Mouse (Mus musculus) midbrain, embryonic 10.5 days (tissue): ENCODE measurements at regions not wholly inside any gene's neighbourhood (a gene's known extent, or its start where the extent isn't known, plus 50 kb on each side); places are given as distances from the start of the nearest gene placed in this dataset.
"Not testable (repeated sequence)": the region's sequence is repeated elsewhere in the genome, so short reads cannot be mapped to it uniquely, and the experiment has no call there.

Experiments
- DNase-seq: peaks from one replicate; pipeline ENCODE4 v3.0.0-alpha.2; 2017; ENCODE audit warnings: low spot score
- H3K27ac ChIP-seq: fragments of 300-500 bp; sonication (generic); replicated peaks from 2 replicates; pipeline ENCODE4 v1.5.1; 2016; ENCODE audit warnings: mild to moderate bottlenecking
- H3K27me3 ChIP-seq: fragments of 300-500 bp; sonication (generic); 2 replicates; pipeline ENCODE4 v1.6.1; 2016; ENCODE audit warnings: low read depth, mild to moderate bottlenecking; ENCODE audit not compliant: poor library complexity, severe bottlenecking
- H3K36me3 ChIP-seq: fragments of 300-500 bp; sonication (generic); 2 replicates; pipeline ENCODE4 v1.6.1; 2016; ENCODE audit warnings: mild to moderate bottlenecking, moderate library complexity
- H3K4me1 ChIP-seq: fragments of 300-500 bp; sonication (generic); 2 replicates; pipeline ENCODE4 v1.6.1; 2016
- H3K4me3 ChIP-seq: fragments of 300-500 bp; sonication (generic); 2 replicates; pipeline ENCODE4 v1.5.1; 2016; ENCODE audit warnings: mild to moderate bottlenecking, moderate library complexity
- H3K9me3 ChIP-seq: fragments of 300-500 bp; sonication (generic); replicated peaks from 2 replicates; pipeline ENCODE4 v1.6.1; 2016; ENCODE audit warnings: mild to moderate bottlenecking
- WGBS: fragments of 180-500 bp; shearing (Covaris S2); methylation state at CpG from one replicate; pipeline ENCODE4 v1.1.7; 2016; 5-methylcytosine and 5-hydroxymethylcytosine counted together

DNA sequence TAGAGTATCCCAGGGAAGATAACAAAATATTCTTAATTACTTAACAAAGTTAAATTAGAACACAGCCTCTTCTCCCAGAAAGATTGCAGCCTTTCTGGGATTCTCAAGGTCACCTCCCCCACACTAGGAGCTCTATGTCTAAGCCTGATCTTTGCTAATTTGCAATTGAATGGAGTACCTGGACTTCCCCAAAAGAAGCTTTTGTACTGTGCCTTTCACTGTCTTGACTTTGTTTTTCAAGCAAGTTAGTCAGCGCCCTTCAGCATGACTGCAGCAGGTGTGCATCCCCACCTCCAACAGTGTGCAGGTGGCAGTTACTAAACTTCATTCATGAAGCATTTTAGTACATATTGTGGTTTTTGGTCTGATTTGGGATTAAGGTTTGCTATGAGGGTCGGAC lies 185.4 kb upstream of the Phyhipl start:
- H3K4me3 ChIP-seq, H3K27ac ChIP-seq, H3K27me3 ChIP-seq, DNase-seq, H3K36me3 ChIP-seq, H3K4me1 ChIP-seq: not testable (repeated sequence)
- peaks cover 20% of the 10 kb centered on the region; the same call in 1 of the 2 replicates for H3K9me3 ChIP-seq
- 88% methylated on average over 2 of the region's 2 CpGs for WGBS

GRCm38 (mm10) chr10:70838147-70838546 lies 182.4 kb upstream of the Phyhipl start:
- 86% methylated on average over 4 of the region's 4 CpGs for WGBS
- Histone ChIP-seq H3K27ac (no peak overlapping the region), H3K36me3 (no peaks in the 10 kb centered on the region), H3K4me3 (no peak overlapping the region), H3K9me3 (peaks cover 30% of the 10 kb centered on the region; the same call in 1 of the 2 replicates), H3K27me3 (no peaks in the 10 kb centered on the region), H3K4me1 (no peaks in the 10 kb centered on the region)
- no peak for DNase-seq

DNA sequence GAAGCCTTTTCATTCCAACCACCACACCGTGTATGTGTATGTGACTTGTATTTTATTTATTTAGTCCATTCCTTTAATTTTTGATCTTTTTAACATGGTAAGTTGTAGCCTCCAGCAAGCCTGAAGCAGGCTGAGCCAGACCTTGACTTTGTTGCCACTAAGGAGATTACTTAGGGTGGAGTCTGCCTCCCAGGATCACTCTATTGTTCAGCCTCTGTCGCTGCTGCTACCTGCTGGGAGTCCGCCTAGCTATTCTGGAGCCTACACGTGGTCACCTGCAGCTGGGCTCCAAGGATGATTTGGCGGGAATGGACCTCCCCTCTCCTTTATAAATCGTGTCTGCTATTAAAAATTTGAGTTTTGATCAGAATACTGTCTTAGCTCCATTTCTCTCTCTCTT lies 181.6 kb upstream of the Phyhipl start:
- H3K4me1 ChIP-seq, result peaks cover 3% of the 10 kb centered on the region; the same call in 1 of the 2 replicates
- 86% methylated on average over 6 of the region's 6 CpGs for WGBS
- no peak for DNase-seq
- no peak overlapping the region for H3K27ac ChIP-seq
- no peaks in the 10 kb centered on the region for H3K27me3 ChIP-seq
- peaks cover 30% of the 10 kb centered on the region; the same call in 1 of the 2 replicates for H3K9me3 ChIP-seq
- no peaks in the 10 kb centered on the region for H3K36me3 ChIP-seq
- no peak overlapping the region for H3K4me3 ChIP-seq

GRCm38 (mm10) chr10:70832616-70833015 lies 176.9 kb upstream of the Phyhipl start:
- 47% methylated on average over 4 of the region's 4 CpGs for WGBS
- Histone ChIP-seq H3K27me3 (peaks cover 6% of the 10 kb centered on the region; the same call in 1 of the 2 replicates), H3K4me1 (peaks cover 17% of the 10 kb centered on the region), H3K4me3 (no peak overlapping the region), H3K9me3 (peaks cover 18% of the 10 kb centered on the region), H3K27ac (no peak overlapping the region), H3K36me3 (no peaks in the 10 kb centered on the region)
- DNase-seq, result no peak

- DNase-seq, result peak; percentile 77
- H3K36me3 ChIP-seq, result no peaks in the 10 kb centered on the region
- peaks cover 17% of the 10 kb centered on the region for H3K4me1 ChIP-seq
- WGBS, result 18% methylated on average over 4 of the region's 4 CpGs
- H3K4me3 ChIP-seq, result no peak overlapping the region
- peaks cover 5% of the 10 kb centered on the region; the same call in 1 of the 2 replicates for H3K9me3 ChIP-seq
- H3K27me3 ChIP-seq, result peaks cover 9% of the 10 kb centered on the region; the same call in 1 of the 2 replicates
- no peak overlapping the region for H3K27ac ChIP-seq
Observed at GRCm38 (mm10) chr10:70828217-70828616, 172.5 kb upstream of the Phyhipl start.

- H3K4me3 ChIP-seq, DNase-seq, H3K36me3 ChIP-seq, H3K27me3 ChIP-seq, H3K27ac ChIP-seq, H3K9me3 ChIP-seq: not testable (repeated sequence)
- peaks cover 15% of the 10 kb centered on the region for H3K4me1 ChIP-seq
- 99% methylated on average over 2 of the region's 2 CpGs for WGBS
Observed at GRCm38 (mm10) chr10:70827522-70827921, 171.8 kb upstream of the Phyhipl start.

GRCm38 (mm10) chr10:70826706-70827105 lies 170.9 kb upstream of the Phyhipl start:
- no peak overlapping the region for H3K27ac ChIP-seq
- peaks cover 5% of the 10 kb centered on the region; the same call in 1 of the 2 replicates for H3K9me3 ChIP-seq
- no peaks in the 10 kb centered on the region for H3K36me3 ChIP-seq
- peaks cover 15% of the 10 kb centered on the region for H3K4me1 ChIP-seq
- no peak overlapping the region for H3K4me3 ChIP-seq
- WGBS, result 92% methylated on average over 7 of the region's 7 CpGs
- peaks cover 9% of the 10 kb centered on the region; the same call in 1 of the 2 replicates for H3K27me3 ChIP-seq
- DNase-seq, result no peak

GRCm38 (mm10) chr10:70825451-70825850 lies 169.7 kb upstream of the Phyhipl start:
- Histone ChIP-seq H3K9me3 (0 out of 2 replicates have a peak, but pooled peaks cover 5% of the 10 kb centered on the region), H3K36me3 (no peaks in the 10 kb centered on the region), H3K27ac (no peak overlapping the region), H3K4me3 (no peak overlapping the region), H3K27me3 (peaks cover 3% of the 10 kb centered on the region; the same call in 1 of the 2 replicates), H3K4me1 (peaks cover 15% of the 10 kb centered on the region)
- 84% methylated on average over 4 of the region's 4 CpGs for WGBS
- DNase-seq, result no peak

- Histone ChIP-seq H3K4me1 (peaks cover 12% of the 10 kb centered on the region), H3K27ac (no peak overlapping the region), H3K36me3 (no peaks in the 10 kb centered on the region), H3K27me3 (0 out of 2 replicates have a peak, but pooled peaks cover 3% of the 10 kb centered on the region), H3K4me3 (no peak overlapping the region), H3K9me3 (no peaks in the 10 kb centered on the region)
- DNase-seq, result no peak
- WGBS, result 95% methylated on average over 5 of the region's 5 CpGs
Observed at GRCm38 (mm10) chr10:70824461-70824860, 168.7 kb upstream of the Phyhipl start.

DNA sequence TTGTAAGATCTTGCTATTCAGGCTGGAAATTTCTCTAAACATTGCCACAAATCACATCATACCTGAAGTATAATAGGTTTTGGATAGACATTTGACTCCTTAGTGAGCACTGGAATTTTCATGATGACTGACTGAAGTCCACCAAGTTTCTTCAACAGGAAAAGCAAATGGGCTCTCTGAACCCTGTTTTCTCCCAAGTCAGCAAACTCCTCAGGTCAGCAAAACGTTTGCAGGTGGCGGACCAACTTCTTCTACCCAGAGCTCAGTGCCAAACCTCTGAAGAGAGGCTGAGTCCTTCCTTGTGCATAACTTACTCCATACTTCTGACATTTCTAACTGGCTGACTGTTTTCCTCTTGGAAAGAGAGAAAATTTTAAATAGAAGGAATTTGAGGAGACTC lies 164.2 kb upstream of the Phyhipl start:
- Histone ChIP-seq H3K4me3 (no peak overlapping the region), H3K27me3 (no peaks in the 10 kb centered on the region), H3K9me3 (no peaks in the 10 kb centered on the region), H3K27ac (no peak overlapping the region), H3K36me3 (no peaks in the 10 kb centered on the region), H3K4me1 (no peaks in the 10 kb centered on the region)
- 89% methylated on average over 2 of the region's 2 CpGs for WGBS
- no peak for DNase-seq

- WGBS, result 72% methylated on average over 15 of the region's 15 CpGs
- Histone ChIP-seq H3K4me1 (no peaks in the 10 kb centered on the region), H3K27ac (no peak overlapping the region), H3K9me3 (no peaks in the 10 kb centered on the region), H3K27me3 (no peaks in the 10 kb centered on the region), H3K36me3 (no peaks in the 10 kb centered on the region), H3K4me3 (no peak overlapping the region)
- DNase-seq, result no peak
Observed at GRCm38 (mm10) chr10:70814354-70815131, 158.8 kb upstream of the Phyhipl start.

DNA sequence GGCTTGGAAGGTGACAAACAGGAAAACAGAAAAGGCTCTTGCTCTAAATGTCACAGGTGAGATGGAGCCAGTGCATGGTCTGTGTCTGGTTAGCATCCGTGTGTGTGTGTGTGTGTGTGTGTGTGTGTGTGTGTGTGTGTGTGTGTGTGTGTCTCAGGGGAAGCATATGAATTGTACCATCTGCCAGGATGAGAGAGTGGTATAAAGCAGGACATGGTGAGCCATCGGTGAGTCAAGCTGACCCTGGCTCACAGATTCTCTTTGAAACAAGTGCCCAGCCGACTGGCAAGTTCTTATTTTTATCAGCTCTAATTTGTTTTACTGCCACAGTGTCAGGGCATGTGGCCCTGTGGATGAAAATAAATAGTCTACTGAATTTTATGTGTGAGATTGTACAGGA lies 153.6 kb upstream of the Phyhipl start:
- peaks cover 8% of the 10 kb centered on the region for H3K4me1 ChIP-seq
- no peak overlapping the region for H3K27ac ChIP-seq
- DNase-seq, result no peak
- H3K4me3 ChIP-seq, result no peak overlapping the region
- WGBS, result 88% methylated on average over 3 of the region's 3 CpGs
- H3K36me3 ChIP-seq, result no peaks in the 10 kb centered on the region
- no peaks in the 10 kb centered on the region for H3K27me3 ChIP-seq
- H3K9me3 ChIP-seq, result no peaks in the 10 kb centered on the region

DNA sequence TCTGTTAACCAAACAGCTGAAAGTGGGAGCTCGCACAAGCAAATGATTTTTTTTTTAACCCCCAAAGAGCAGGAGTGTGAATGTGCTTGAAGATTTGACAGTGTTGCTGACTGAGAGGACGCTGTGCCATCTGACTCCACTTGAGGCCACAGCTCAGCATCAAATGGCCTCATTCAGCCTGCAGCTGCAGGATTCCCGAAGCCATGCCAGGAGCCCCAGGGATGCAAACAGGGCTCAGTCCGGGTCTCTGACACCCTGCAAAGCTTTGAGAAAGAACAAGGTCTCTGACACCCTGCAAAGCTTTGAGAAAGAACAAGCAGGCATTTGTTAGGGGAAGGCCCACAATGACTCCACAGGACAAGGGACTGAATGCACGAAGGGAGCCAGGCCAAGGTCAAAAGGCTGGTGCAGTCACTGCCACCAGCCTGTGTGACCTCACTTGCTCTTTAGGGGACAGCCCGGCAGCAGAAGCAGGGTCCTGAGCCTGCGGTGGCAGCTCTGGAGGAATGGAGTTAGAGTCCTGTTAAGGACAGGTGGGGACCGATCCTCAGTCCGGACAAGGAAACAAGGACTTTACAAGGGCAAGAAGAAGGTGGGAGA lies 151.1 kb upstream of the Phyhipl start:
- WGBS, result 43% methylated on average over 9 of the region's 9 CpGs
- no peak for DNase-seq
- H3K9me3 ChIP-seq, result no peaks in the 10 kb centered on the region
- no peak overlapping the region for H3K27ac ChIP-seq
- peaks cover 8% of the 10 kb centered on the region for H3K4me1 ChIP-seq
- H3K4me3 ChIP-seq, result no peak overlapping the region
- H3K36me3 ChIP-seq, result no peaks in the 10 kb centered on the region
- H3K27me3 ChIP-seq, result no peaks in the 10 kb centered on the region
